Mouse (Mus musculus) left cerebral cortex, adult 8-10 months (tissue): Measurements from ENCODE around the gene 1700006A11Rik. TPM values are rescaled to one million over a fixed set of nuclear protein-coding genes. Genes with fewer than 3 reads are reported as not detected.
"Not testable (repeated sequence)": the region's sequence is repeated elsewhere in the genome, so short reads cannot be mapped to it uniquely, and the experiment has no call there.

Experiments used
- DNase-seq, 2 experiments: peaks; one replicate each; pipeline ENCODE4 v3.0.0; 2022; ENCODE audit warnings: low spot score in 2 of 2
- total RNA-seq, 4 experiments: library from RNA; stranded (reverse); gene quantifications; 2 replicates each; pipeline ENCODE4 v1.2.4; 2022

1700006A11Rik gene
- total RNA-seq, result not detected

DNA sequence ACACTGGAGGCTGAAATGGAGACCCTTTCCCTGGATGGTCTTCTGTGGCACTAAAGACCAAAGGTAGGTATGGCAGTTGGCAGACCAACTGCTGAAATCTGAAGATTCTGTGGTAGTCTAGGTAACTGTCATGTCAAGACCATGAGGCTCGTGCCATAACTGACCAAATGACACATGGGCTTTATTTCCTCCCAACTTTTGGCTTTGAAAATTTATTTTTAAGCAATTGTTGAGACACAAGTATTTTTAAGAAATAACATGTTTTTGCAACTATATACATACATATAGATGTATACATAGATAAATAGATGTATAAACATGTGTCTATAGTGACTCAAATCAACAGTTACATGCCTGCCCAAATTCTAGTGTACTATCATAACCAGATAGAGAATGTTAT lies at the start of gene 1700006A11Rik:
1700006A11Rik (minus strand) TSS at position 101 of the 400 bp plus-strand sequence.
- no peak for DNase-seq

DNA sequence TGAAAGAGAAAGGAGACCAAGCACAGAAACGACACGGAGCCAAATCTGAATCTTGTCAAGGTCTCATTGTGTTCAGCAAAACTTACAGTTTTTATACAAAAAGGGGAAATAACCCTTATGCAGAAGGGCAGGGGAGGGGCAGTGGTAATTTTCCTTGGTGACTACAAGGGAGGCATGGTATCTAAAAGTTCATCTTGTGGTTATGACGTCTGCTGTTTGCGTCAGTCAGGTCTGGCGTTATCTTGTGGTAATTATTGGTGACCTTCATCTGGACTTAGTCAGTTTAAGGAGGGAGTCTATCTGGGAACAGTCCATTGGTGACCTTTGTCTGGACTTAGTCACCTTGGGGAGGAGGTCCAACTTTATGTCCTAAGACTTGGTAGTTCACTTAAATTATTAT lies 48.5 kb upstream of the 1700006A11Rik start:
- not testable (repeated sequence) for DNase-seq

DNA sequence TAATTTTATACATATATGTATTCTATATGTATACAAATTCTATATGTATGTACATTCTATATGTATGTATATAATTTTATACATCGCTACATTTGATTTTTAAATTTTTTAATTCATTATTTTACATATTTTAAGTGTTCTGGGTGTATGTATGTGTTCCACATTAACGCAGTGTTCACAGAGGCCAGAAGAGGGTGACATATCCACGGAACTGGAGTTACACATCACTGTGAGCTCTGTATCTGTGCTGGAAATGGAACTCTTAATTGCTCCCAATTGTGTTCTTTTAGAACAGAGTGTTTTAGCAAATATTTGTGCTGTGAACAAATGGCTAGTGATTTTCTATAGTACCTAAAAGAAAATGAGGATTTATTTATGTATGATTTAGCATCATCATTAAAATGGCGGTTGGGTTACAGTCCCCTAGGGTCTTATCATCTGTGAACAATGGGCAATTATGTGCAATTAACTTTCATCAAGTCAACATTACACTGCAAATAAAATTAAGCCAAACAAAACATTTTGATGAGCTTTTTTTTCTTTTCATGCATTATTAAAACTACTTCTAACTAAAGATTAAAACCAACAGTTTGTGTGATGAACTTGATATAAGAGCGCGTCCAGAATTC lies 40.4 kb upstream of the 1700006A11Rik start:
- DNase-seq, result no peak

DNA sequence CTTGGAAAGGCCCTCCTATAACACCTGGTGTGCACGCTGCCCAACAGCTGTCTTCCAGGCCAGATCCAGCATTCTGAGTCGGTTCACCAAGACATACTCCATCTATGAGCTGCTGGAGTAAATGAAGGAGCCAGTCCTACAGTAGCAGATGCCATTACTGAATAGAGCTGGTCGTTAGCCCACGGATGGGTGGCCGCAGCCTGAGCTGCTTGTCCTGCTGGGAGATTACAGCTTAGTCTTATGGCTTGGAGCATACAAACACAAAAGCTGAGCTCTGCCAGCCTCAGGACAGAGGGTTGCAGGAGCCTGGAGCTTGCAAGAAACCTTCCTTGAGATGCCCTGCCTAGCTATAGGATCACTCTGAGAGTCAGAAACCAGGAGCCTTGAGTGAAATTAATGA lies 33.6 kb downstream of the 1700006A11Rik start:
- no peak for DNase-seq

DNA sequence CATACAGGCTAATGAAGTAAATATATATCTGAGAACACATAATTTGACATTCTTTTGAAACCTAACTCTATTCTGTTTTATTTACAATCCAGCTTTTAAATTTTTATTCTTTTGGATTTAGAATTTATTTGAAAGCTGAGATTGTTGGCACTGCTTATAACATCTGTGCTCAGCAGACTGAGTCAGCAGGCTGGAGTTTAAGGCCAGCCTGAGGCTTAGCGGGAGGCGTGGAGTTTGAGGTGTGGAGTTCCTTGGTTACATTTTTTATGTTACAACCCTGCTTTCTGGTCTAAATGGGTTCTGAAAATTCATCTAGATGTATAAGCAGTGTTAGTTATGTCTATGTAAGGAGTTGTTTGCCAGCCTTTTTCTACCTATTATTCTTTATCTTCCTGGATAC lies 35.7 kb downstream of the 1700006A11Rik start:
- no peak for DNase-seq

DNA sequence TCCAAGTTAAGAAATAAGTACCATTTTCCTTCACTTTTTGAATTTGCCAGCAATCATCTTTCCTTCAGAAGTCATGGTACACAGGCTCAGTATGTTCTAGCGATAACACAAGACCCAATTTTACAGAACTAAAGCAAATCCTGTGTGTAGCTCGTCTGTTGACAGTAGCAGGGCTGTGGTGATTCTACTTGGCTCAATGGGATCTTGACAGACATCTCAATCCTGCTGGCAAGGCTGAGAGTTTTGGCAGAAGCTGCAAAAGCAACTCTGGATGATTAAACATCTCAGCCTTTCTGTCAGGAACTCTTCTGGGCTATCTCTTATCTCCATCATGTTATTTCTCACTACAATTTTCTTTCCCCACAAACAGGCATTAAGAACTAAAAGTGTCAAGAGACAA lies 36.2 kb downstream of the 1700006A11Rik start:
- DNase-seq, result no peak

DNA sequence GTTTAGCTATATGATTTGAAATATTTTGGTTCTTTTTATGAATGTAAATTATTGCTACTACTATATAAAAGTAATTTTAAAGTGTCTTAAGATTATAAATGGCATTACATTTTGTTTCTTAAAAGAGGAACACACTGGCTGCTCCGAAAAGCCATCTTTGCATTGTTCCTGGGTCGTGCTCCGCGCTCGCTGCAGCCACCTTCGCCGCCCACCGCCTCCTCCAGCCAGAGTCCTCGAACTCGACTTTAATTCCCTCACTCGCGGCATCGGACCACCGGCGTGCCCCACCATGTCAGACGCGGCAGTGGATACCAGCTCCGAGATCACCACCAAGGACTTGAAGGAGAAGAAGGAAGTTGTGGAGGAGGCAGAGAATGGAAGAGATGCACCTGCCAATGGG lies 40.5 kb downstream of the 1700006A11Rik start:
- not testable (repeated sequence) for DNase-seq

DNA sequence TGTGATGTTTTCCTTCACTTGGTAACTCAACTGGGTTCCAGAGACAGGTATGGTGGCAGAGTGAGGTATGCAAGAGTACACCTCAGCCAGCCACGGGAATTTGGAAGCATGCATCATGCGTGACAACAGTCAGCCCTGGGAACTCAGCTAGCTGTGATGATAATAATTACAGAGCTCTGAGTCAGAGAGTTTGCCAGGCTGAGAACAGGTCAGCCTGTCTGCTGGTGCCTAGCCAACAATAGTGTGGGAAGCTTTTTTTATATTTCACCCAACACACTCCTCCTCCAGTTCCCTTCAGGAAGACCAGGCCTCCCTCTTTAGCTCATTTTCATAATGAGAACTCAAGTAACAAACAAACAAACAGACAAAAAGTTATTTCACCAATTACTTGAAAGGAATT lies 53.8 kb downstream of the 1700006A11Rik start:
- DNase-seq, result no peak

DNA sequence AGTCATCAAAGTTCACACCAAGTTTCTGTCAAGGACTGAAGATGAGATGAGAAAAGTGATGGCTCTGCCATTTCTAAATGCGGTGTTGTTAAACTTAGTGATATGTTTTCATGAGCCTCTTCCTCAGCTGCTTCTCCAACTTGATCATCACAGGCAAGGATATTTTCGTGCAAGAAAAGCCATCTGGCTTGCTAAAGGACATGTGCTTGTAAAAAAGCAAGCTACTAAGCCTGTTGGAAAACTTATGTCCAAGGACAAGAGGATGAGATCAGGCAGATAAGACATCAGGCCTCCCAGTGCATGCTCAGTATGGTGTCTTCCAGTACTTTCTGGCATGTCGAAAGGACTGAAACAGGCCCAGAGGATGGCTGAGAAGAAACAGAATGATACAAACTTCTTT lies 68.3 kb downstream of the 1700006A11Rik start:
- DNase-seq, result peak in 1 of 2 experiments; percentile 32

Other genes with a start within 250 kb of the 1700006A11Rik start
- 10 to 100 TPM; 16.7 to 18.5 (median 17.3) TPM for gene Tram1l1, start 105.2 kb downstream of the 1700006A11Rik start, total RNA-seq
- not detected for gene 1700003H04Rik, start 155.1 kb upstream of the 1700006A11Rik start, total RNA-seq